Mouse (Mus musculus): ENCODE results near the gene Tenm4.

Gene Tenm4

DNA sequence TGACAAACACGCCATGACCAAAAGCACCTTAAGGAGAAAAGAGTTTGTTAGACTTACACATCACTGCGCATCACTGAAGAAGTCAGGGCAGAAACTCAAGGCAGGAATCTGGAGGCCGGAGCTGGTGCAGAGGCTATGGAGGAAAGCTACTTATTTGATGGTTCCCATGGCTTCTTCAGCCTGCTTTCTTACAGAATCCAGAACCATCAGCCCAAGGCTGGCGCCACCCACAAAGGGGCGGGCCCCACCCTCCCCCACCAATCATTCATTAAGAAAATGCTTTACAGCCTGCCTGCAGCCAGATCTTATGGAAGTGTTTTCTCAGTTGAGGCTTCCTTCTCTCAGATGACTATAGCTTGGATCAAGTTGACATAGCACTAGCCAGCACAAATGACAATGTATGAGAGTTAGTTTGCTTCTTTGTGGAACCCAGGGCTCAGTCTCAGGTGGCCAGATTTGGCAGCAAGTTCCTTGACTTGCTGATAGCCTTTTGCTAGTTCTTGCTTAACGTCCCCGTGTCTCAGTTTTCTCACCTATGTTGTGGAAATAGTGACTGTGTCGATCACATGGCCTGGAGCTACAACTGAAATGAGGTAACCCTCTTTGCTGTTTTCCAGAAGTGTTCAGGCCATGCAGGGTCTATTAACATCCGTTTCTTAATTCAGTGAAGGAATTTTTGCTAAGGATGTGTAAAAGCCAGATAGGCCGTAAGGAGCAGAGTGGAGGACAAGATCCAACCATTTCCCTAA, 32.9 kb downstream of the Tenm4 start:
- no peak for DNase-seq (ENCODE audit: low spot score in 2 of 2)

DNA sequence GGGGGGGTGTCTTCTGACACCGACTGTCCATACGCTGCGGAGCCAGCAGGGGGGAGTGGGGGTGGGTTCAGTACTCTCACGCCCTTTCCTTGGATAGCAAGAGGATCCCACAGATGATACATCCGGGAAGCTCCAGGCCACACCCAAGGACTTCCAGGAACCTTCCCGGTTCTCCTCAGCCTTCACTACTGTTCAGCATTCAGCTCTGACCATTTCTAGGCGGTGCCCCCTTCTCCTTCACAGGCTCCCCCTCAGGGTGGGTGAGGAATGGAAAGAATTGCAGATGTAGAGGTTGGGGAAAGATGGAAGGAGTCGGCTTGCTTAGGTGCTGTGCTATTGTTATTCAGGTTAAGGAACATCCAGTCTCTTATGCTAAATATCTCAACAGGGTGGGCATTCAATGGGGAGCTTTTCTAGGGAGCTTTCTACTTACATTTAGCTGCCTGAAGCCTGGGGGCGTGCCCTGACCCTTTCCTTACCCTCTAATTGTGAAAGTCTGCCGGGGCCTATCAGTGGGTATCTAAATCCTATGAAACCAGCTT, 33.8 kb downstream of the Tenm4 start:
- no peak for DNase-seq (ENCODE audit: low spot score in 2 of 2)

DNA sequence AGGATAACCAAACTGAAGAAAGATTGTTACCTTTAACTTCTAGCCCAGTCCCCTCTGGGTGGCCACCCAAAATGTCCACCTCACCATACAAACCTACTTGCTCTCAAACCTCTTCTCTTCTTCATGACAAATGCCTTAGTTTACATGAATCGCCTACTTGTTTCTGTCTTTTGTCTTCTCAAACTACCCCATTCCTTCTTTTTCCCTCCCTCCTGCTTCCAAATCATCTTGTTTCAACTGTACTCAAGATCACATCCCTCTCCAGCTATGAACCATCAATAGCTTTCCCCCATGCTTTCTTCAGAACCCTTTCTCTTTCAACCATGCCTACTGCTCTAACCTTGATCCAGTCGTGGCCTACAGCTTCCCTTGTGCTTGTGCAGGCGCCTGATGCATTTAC, 36.0 kb downstream of the Tenm4 start:
- DNase-seq (ENCODE audit: low spot score in 2 of 2): no peak

DNA sequence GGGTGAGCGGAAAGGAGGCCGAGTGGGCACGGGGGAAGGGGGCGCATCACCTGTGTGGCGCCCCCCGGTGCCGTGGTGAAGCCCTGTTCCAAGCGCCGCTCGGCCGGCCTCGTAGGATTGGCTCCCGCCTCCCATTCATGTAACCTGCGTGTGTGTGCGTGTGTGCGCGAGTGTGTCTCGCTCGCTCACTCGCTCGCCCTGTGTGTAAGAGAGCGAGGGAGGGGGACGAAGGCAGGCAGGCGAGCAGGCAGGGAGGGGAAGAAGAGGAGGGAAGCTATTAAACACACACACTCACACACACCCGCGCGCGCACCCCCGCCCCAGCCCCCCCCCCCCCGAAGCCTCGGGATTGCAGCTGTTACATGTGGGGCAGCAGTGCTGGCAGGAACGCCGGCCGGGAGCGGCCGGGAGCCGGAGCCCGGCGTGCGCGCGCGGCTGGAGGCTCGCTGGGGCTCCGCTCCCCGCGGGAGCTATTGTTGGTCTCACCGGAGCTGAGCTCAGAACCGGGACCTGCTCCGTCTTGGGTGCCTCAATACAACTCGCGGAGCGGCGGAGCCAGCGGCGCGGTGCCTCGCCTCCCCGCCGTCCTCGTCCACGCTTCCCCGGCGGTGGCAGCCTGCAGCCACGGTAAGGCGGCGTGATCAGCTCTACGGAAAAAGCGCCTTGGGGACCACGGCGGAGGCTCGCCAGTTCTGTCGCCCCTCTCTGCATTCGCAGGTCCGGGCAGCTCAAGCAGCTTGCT, 38.9 kb downstream of the Tenm4 start:
- DNase-seq (ENCODE audit: low spot score in 2 of 2): no peak

DNA sequence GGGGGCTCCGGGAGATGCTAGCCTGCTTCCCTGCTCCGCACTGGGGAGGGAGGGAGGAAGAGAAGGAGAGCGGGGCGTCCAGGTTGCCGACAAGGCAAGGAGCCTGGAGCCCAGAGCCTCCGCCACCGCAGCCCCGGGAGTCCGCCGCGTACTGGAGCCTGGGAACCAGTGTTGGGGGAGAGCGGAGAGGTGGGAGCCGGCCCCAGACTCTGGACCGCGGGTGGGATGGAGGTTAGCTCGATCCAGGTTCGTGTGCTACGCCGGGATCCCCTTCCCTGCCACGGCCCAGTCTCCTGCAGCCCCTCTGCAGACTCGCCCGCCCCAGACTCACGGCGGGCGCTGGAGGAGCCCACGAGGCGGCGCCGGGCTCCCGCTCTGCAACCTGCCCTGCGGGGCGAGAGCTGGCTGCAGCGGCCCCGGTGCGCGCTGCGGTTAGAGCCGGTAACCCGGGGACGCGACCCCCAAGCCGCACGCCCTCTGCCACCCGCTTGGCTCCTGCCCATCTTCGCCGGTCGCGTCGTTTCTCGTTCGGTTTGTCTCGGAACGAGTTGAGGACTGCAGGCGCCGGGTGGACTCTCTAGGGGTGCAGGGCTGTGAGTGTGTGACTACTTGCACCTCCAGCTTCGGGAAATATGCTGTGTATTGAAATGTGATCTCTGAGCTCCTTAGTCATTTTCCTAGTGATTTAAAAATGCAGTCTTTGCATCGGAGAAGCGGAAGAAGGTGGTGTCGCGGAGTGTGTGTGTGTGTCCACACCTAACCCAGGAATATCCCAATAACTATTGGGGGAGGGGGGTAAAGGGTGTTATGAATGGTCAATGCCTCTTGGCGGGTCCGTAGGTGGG, 39.7 kb downstream of the Tenm4 start:
- DNase-seq (ENCODE audit: low spot score in 2 of 2): no peak

DNA sequence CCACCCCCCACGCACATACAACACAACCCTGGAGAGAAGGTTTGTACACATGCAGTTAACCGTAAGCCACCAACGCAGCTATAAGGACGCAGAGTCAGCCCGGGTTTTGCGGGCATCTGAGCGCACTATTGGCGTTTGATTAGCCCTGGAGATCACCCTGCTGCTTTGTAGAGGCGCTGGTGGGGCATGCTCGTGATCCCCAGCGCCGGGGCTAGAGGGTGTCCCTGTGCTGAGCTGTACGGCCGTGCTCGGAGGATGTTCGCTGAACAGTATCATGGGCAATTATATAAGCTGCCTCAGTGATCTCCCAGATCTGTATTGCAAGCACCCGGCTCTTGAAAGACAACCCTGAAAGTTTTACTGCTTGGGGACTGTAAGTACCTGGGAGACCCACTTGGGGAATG, 40.6 kb downstream of the Tenm4 start:
- DNase-seq (ENCODE audit: low spot score in 2 of 2): no peak

DNA sequence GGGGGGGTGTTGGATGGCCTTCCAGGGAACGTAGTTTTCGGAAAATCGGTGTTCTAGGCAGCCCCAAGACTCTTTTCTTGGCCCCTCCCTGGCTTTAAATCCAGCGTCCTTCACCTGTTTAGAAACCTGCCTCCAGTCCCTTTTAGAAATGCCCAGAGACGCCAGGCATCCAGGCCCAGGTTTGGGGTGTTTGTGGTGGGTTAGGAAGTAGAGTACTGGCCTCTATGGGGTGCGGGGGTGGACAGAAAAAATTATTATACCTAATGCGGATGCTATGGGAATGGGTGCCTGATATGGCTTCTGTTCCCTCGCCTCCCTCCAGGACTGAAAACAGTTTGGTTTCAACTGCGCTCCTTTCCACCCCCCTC, 41.2 kb downstream of the Tenm4 start:
- DNase-seq (ENCODE audit: low spot score in 2 of 2): no peak

DNA sequence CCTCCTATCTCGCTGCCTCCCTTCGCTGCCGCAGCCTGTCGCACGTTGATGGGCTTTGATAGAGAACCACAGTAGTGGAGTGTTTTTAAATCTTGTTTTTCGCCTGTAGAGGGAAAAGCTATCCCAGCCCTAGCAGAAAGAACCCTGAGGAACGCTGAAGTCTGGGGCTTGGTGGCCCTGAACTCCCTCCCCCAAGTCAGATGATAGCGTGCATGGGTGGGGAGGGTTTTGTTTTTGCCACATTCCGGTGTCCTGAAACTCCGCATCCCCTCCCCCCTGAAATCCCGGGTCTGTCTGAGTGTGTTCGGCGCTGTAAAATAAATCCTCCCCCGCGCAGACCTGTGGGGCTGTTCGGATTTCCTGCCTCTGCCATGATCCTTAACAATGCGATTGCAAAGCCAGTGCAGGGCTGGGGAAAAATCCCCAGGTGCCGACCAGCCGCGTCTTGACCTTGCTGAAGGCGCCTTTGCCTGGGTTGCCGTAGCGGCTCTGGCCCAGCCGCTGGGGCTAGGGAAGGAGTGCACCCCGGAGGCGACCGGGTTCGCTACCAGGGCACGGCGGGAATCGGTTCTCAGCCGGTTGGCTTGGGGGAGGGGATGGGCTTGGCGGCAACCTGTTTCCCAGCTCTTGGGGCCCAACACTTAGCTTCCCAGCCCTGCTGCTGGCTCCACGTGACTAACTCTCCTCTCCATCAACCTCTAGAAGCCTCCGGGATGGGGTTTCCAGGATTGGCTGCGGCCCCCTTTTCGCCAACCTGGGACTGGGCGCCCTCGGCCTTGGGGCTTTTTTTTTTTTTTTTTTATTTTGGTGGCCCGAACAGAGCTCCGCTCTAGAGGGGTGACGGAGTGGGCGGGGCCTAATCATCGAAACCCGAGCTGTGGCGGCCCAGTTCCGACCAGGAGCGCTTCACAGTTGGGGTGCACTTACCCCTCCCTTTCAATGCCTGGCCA, 41.8 kb downstream of the Tenm4 start:
- DNase-seq (ENCODE audit: low spot score in 2 of 2): no peak

DNA sequence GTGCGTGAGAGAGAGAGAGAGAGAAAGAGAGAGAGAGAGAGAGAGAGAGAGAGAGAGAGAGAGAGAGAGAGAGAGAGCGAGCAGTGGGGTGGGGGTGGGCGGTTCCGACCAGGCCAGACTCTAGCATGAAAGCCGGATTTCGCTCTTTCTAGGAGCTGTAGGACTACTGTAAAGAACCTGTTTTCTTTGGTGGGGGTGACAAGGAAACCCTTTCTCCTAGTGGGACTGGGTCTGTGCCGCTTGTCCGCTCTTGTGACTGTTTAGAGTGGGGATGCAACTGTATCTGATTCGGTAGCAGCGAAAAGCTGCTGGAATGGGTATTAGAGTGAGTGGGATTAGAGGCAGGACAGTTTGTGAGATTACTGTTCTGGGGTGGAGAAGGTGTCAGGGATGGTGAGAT, 42.7 kb downstream of the Tenm4 start:
- DNase-seq (ENCODE audit: low spot score in 2 of 2): no peak

DNA sequence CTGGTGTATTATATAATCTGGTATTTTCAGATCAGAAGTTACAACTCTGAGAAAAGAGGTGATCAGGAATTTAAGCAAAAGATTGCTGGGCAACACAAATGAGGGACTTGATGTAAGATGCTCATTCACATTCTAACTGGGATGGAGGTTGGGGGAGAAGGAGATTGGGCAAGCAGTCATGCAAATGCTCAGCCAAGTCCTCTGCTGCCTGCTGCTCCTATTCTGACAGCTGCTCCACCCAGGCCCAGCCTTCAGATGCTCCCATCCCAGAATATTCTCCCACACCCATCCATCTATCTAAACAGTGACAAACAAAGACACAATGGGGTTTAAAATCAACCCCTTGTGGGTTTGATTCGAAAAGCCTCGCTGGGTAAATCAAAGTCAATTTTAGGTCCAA, 43.8 kb downstream of the Tenm4 start:
- no peak for DNase-seq (ENCODE audit: low spot score in 2 of 2)

- no peak for DNase-seq (ENCODE audit: low spot score in 2 of 2)
These were observed 45.0 kb downstream of the Tenm4 start for GRCm38 (mm10) chr7:96215894-96216509.

- DNase-seq (ENCODE audit: low spot score in 2 of 2): no peak
These were observed 48.3 kb downstream of the Tenm4 start for GRCm38 (mm10) chr7:96219386-96219785.

DNA sequence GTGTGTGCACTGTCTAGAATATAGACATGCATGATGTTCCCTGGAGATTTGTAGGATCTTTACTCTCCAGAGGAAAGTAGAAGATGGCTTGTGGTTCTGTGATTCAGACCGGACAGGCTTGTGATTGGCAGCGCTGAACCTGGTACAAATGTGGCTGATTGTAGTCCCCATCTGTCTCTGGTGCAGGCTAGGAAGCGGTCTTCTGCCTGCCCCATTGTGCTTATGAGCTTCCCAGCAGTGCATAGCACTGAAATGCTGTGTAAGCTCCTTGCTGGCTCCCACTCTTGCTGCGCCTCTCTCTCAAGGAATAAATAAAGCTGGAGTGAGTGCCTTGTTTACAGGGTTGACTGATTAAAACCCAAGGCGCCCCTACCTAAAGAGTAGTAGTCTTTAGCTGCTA, 49.6 kb downstream of the Tenm4 start:
- no peak for DNase-seq (ENCODE audit: low spot score in 2 of 2)

- no peak for DNase-seq (ENCODE audit: low spot score in 2 of 2)
These were observed 51.5 kb downstream of the Tenm4 start for GRCm38 (mm10) chr7:96222569-96222968.

GRCm38 (mm10) chr7:96228562-96229268, 57.7 kb downstream of the Tenm4 start:
- DNase-seq (ENCODE audit: low spot score in 2 of 2): no peak

DNA sequence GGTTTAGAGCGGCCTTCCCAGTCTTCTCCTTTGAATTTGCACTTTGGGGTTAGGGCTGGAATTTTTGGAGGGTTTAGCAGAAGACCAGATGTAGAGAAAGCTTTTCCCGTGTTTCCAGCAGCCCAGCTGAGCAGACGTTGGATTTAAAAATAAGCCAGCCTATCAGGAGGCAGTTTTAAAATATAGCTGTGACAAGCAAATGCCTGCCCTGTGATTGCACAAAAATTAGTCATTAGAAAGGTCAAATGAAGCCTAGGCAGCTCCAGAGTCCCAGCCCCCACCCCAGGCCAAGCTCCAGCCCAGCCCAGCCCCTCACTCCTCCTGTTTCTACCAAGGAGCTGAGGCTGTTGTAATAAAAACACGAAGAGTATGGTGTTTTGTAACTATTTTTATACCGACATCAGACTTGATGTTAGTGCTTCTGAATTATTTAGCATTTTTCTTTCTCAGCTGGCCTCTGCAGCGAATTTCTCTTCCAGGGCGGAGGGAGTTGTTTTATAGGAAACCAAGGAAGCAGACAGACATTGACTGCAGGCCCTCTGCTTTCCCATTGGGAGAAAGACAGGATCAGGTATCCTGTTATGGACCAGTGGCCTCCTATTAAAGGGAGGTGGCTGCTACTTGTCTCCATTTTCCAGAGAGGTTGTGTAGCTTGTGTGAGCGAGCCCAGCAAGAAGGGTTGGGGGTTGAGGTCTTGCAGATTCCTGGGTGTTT, 59.1 kb downstream of the Tenm4 start:
- DNase-seq (ENCODE audit: low spot score in 2 of 2): no peak

GRCm38 (mm10) chr7:96230720-96231241, 59.7 kb downstream of the Tenm4 start:
- no peak for DNase-seq (ENCODE audit: low spot score in 2 of 2)

DNA sequence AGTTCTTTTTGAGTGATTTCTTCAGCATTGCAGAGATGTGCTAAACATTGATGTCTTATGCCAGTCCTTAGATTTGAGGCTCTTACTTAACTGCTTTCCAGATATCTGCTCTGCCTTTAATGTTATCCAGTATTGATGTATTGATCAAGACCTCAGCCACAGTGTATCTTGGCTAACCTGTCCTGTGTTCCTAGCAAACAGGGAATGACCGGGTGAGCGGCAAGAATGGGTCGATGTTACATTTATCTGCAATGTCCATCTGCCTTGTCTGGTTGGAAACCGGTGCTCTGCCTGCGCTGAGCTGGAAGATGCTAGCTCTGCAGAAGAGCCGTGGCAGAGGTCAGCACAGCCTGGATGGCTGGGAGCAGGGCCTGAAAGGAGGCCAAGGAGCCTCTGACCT, 64.8 kb downstream of the Tenm4 start:
- DNase-seq (ENCODE audit: low spot score in 2 of 2): no peak

DNA sequence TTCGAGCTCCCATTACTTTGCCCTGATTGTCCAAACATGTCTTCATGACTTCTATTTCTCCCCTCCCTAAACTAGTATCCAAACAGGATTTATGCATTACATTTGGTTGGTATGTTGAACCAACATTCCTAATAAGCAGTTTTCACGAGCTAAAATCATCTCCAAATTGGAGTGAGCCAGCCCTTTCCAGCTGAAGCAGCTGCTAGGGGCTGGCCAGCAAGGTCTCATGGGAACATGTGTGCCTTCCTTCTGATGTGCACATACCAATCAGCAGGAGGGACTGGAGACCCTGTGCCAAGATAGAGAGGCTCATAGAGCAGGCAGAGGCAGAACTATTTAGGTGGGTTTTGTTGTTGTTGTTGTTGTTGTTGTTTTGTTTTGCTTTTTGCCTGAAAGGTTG, 69.6 kb downstream of the Tenm4 start:
- no peak for DNase-seq (ENCODE audit: low spot score in 2 of 2)
